Mouse (Mus musculus) adrenal gland, adult 18-20 months (tissue): ENCODE results near the gene Phf5a. TPM values are rescaled to one million over a fixed set of nuclear protein-coding genes. Genes with fewer than 3 reads are reported as not detected.
"Not testable (repeated sequence)": the region's sequence is repeated elsewhere in the genome, so short reads cannot be mapped to it uniquely, and the experiment has no call there.

Experiments used
- DNase-seq, 2 experiments: peaks; one replicate each; pipeline ENCODE4 v3.0.0; 2021 to 2022; ENCODE audit warnings: low spot score in 2 of 2
- long read RNA-seq, 2 experiments: library from polyadenylated mRNA; stranded (forward); transcript quantifications; one replicate each; pipeline ENCODE4 v2.0.0; 2021
- total RNA-seq, 2 experiments: library from RNA; stranded (reverse); gene quantifications; 1 replicate in 1 of 2; 2 replicates in 1 of 2; pipeline ENCODE4 v1.2.3; 2021

Phf5a gene
- 10 to 100 TPM; 54.3 to 55.6 TPM for total RNA-seq
- long read RNA-seq, experiment 1, transcript Phf5a-201 (4 exons, 1,663 nt): major isoform, 23 of 24 reads
- long read RNA-seq, experiment 1, partial matches to known transcripts: 1 of 24 reads
- long read RNA-seq, experiment 1, other reads (novel, unspliced or antisense): 0 of 24 reads
- long read RNA-seq, experiment 2, transcript Phf5a-201 (4 exons, 1,663 nt): major isoform, 57 of 67 reads
- long read RNA-seq, experiment 2, partial matches to known transcripts: 8 of 67 reads
- long read RNA-seq, experiment 2, other reads (novel, unspliced or antisense): 2 of 67 reads

DNA sequence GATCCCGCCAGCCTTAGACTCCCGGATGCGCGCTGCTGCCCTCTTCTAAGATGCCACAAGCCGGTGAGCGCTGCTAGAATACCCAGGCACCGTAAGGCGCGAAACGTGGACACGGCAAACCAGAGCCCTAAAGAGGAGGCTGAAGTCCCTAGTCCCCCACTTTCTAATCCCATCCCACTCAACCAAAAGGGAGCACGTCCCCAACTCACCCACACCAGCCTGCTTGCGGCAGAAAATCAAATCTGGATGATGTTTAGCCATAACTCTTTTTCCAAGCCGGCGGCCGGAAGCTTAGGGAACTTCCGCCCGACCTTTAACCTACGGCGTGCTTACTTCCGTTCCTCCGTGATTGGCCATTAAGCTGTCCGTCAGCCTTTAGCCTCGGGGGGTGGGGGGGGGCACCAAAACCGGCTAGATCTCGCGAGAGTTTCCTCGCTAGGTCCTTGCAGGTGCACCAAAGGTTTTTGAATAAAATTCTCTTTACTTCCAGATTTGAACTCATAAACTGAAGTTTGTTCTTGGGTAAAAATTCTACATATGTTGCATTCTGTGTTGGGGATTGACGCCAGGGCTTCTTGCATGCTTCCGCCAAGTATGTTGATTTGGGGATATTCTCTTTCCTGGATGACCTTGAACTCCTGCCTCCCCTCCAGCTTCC lies at the start of gene Phf5a:
Gene Phf5a (minus strand): TSS at position 308 of the 658 bp plus-strand sequence.
- peak; percentile 78 to 79 for DNase-seq

DNA sequence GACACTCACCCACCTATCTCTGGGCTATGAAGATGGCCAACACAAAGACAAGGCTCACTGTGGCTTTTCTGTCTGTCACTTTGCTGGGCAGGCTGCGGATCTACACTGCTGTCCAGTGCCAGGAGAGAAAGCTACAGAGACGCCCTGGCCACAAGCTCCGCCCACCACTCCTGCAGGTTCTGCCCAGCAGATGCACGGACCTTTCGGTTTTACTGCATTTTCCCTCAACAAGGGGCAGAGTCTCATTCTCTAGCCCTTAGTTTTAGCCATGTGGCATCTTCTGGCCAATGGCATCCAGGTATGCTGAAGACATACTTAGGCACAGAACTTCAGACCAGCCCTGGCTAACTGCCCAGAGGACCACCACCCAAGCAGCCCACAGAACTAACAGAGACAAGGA lies 49.5 kb upstream of the Phf5a start:
- no peak for DNase-seq

DNA sequence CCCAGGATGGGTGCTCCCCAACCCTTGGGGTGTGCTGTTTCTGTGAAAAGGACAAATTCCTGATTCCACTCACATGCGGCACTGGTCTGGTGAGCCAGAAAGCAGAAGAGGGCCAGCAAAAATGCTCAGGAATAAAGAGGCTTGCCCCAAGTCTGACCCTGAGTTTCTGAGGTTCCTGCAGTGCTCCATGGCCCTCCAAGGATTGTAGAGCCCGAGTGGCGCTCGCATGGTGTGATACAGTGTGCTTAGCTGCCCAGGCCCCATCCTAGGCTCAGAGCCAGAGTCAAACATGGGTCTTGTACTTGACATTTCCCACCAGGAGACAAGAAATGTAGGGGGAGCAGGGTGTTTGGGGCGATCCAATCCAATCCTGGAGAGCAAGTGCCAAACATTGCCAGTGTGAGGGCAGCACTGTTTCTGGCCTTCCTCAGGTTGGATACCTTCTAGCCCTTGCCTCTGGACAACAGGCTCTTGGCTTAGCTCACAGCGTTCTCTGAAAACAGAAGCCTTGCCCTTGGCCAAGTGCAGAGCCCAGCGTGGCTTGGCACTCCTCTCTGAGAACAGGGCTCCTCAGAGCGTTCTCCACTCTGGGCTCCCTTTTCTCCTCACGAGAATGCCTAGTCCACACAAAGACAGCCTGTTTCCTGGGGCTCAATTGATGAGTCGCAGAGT lies 49.0 kb upstream of the Phf5a start:
- DNase-seq: no peak

DNA sequence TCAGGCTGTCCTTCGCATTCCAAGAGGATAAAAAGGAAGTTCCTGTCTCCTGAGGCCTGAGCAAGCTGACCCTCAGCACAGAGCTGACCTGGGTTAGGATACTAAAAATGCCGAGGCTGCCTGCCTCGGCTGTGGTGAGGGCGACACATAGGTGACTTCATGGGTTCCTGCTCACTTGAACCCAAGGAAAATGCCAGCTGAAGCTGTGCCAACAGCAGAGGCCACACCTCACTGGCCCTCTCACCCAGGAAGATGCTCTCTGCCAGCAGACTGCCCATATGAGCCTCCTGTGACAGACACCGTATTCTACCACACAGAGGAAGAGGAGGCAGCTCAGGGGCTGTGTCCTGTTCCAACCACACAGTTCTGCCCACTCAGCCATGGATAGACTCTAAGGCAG lies 47.4 kb upstream of the Phf5a start:
- no peak for DNase-seq

DNA sequence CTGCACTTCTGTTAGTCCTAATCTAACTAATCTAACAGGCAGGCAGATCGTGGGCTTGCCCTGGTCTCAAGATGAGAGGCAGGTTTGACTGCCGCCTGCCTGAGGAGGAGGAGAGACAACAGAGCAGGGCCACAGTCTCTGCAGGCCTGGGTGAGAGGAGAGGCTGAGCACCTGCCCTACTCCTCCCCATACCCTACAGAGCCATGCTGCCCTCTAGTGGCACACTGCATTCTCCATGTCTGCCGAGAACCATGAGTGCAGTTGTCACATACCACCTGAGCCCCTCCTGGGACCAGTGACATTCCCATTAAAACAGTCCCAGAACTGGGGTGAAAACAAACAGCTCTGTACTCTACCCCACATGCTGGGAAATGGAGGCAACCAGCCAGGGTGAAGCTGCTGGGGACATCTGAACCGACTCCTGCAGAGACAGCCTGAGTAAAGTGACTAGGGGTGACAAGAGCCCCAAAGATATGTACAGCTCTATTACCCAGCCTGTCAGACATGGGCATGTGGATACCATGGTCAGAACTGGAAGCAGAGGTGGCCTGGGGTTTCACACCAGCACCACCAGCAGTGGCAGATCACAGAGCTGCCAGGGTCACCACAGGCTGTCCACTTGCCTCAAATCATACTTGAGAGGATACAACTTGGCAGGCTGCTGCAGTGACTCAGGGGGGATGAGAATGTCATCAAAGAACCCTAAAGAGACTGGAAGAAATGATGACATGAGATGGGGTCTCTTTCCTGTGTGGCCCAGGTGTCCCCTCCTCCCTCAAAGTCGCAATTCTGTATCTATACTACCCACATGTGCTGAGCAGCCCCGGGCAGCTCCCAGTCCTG lies 46.1 kb upstream of the Phf5a start:
- peak; percentile 77 to 82 for DNase-seq

DNA sequence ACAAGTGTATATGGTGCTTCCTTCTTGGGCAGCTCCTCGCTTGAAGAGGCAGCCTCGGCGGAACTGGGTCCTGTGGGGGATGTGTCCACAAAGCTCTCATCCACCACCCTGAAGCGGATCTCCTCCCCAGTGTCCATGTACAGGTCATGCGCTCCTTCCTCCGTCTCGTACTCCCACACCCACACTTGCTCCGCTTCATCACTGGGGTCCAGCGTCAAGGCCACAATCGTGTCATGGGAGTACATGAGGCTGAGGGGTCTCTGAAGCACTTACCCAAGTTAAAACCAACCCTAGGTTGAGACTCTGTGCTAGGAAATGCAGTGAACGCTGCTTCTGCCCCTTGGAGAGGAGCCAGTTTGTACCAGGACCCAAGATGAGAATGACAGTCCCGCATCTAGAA lies 45.5 kb upstream of the Phf5a start:
- no peak for DNase-seq

DNA sequence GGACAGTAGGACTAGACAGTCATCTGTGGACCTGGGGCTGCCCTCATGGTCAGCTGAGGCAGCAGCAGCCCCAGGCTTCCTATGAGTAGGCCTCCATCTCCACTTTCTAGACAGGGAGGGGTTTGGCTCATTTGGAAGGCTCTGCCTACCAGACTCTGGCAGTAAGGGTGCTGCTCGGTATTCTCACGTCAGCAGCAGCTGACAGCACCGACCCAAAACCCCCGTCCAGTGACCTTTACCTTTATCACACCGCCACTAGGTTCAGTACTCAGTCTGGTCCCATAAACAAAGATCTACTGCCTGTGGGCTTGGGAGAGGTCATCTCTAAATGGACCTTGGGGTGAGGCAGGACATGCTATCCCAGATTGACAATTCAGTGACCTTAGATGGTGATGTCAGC lies 44.0 kb upstream of the Phf5a start:
- no peak for DNase-seq

DNA sequence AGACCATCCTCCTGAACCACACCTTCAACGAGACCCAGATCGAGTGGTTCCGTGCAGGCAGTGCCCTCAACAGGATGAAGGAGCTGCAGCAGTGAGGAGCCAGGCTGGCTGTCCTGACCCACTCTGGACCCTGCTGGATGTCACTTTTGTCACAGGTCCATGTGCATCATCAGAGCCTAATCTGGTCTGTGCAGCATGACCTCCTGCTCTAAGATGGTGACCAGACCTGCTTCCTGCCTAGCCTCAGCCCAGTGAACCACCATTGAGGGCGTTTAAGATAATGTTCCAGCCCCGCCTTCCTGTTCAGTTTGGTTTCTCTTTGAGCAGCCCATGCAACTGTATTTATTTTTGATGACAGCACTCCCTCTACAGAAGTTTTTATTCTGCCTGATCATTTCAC lies 43.0 kb upstream of the Phf5a start:
- no peak for DNase-seq

DNA sequence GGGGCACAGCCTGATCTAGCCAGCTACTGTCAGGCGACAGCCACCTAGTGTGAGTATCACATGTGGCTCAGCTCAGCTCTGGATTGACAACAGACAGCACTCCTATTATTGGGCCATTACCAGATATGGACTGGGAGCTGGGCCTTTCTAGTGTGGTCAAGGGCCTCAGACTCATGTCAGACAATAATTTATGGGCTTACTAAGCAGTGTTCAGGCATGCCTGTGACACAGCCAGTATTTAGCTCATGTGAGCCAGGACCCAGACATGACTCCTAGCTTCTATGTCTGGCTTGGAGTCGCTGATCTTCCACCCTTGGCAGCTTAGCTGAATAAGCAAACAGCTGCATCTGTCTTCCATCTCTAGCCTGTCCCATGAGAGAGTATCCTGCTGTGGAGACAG lies 40.8 kb upstream of the Phf5a start:
- no peak for DNase-seq

DNA sequence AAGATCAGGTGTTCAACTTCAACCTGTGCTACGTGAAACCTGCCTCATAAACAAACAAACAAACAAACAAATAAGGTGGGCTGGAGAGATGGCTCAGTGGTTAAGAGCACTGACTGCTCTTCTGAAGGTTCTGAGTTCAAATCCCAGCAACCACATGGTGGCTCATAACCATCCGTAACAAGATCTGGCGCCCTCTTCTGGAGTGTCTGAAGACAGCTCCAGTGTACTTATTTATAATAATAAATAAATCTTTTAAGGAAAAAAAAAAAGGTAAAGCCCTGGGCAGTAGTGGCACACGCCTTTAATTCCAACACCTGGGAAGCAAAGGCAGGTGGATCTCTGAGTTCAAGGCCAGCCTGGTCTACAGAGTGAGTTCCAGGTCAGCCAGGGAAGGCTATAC lies 37.1 kb upstream of the Phf5a start:
- DNase-seq: not testable (repeated sequence)

DNA sequence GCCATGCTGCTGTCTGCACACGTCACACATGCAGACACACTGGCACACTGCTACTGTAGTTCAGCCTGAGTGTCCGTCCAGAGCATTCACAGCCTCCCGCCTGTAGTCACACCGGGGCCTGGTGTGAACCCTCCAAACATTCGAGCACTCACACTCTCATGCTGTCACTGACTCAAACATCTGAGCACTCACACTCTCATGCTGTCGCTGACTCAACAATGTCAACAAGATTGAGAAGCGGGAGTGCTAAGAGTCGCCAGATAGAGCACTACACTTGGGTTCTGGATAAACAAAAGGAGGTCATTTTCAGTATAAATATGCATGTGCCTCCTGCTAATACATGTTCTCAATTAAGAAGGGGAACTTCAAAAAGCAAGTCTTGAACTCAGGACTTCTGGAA lies 36.2 kb upstream of the Phf5a start:
- no peak for DNase-seq

DNA sequence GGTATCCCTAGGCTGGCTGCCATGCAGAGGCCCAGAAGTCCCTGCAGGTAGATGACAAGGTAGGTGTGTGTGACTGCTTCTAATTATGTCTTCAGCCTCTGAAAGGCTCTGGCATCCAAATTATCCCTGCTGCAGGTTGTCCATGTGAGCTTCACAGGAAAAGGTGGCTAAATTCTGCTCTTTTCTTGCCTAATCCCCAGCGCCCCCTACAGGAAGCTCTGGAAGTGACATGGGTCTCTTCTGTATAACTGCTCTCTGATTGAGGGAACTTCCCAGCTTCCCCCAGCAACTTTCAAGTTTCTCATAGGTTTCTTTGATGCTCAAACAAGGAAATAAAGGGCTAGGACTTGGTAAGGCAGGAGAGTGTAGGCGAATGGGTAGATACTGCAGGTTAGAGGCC lies 33.2 kb upstream of the Phf5a start:
- peak; percentile 67 to 72 for DNase-seq

DNA sequence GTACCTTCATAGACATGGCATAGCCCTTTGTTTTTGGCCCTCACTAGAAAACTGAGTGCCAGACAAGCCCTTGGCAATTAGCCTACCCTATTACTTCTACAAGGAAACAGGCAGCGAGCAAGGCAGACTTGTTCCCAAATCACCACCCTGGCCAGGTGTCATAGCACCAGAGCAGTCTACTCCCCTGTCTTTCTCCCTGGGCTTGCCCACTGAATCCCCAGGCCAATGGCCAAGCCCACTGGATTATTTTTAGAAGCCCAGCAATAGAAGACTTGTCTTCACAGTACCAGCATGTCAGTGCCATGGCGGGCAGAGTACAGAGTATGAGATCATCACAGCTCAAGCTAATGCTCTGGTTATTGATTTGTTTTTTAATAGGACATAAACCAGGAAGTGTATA lies 27.0 kb upstream of the Phf5a start:
- DNase-seq: no peak

DNA sequence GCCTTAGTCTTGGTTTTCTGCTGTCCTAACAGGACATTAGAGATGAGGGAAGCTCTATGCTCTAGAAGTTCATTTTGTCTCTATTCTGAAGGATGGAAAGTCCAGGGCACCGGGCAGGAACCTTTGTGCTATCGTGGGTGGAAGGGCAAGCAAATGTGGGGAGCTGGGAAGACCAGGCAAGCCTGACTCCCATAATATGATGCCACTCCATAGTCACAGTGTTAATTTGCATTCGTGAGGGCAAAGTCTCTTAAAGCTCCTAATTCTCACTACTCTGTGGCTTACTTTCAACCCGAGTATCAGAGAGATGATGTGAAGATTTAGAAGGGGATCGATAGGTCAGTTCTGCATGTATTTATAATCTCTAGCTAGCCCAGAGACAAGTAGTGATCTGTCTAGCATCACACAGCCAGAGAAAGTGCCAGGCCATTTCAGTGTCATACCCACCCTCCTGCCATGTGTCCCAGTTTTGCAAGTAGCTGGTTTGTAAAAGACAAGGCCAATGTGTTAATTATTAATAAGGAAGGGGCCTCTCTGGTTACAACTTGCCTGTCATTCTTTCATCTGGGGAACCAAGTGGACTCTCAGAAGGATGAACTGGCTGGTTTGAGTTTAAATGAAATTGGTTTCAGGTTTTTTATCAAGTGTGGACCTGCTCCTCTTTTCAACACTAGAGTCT lies 26.0 kb upstream of the Phf5a start:
- no peak for DNase-seq

DNA sequence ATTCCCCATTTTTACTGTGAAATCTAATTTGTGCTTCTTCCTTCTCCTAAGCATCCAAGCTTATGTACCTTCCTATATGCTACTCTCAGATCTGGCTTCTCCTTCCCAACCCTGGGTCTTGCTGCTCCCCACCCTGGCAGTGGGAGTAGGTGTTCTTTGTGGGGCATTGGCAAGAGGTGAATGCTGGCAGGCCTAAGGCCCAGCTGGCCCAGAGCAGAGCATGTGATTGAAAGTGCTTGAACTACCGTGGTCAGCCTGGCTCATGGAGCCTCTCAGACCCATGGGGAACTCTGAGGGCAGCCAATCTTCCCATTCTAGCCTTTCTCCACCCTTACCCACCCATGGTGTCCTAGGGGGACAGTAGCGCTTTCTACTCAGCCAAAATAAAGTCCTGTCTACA lies 24.7 kb upstream of the Phf5a start:
- no peak for DNase-seq

DNA sequence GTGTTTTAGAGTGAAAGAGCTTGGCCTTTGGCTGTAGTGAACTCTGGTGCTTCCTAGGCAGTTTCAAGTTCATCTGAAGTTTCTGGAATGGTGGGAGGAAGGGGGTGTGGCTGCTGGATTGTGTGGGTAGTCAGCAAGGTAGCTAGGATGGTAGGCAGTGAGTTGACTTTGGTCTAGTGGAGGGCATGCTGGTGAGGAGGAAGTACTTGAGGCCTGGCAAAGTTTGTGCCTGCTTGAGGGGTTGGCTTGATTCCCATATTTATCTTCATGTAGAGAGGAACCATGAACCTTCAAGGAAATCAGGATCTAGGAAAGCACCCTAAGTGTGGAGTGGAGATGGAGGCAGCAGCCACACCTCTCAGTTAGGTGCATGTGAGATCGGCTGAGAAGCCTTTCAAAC lies 22.3 kb upstream of the Phf5a start:
- DNase-seq: no peak

DNA sequence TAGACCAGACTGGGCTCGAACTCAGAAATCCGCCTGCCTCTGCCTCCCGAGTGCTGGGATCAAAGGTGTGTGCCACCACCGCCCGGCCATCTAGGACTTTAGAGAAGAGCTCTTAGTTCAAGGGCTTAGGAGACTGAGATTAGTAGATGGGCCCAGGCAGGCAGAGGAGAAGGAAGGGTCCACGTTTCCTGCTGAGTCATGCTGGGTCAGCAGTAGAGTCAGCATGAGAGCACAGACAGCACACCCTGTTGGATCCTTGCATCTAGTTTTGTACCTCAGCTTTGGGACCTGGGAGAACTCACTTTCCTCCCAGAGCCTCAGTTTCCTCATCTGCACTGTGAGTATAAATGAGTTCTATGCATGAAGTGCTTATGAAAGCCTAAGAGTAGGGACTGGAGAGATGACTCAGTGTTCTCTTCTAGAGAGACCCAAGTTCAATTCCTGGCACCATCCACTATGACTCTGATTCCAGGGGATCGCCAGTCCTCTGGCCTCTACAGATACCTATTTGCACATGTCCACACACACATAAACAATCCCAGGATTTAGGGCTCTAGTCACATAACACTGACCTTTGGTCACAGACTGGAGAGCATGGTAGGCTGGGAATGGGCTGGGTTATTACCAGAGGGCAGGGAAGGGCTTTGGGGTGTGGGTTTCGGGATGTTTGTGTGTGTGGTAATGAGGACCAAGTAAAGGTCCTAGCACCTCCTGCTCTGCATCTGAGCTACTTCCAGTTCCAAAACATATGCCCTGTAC lies 20.3 kb upstream of the Phf5a start:
- DNase-seq: no peak

DNA sequence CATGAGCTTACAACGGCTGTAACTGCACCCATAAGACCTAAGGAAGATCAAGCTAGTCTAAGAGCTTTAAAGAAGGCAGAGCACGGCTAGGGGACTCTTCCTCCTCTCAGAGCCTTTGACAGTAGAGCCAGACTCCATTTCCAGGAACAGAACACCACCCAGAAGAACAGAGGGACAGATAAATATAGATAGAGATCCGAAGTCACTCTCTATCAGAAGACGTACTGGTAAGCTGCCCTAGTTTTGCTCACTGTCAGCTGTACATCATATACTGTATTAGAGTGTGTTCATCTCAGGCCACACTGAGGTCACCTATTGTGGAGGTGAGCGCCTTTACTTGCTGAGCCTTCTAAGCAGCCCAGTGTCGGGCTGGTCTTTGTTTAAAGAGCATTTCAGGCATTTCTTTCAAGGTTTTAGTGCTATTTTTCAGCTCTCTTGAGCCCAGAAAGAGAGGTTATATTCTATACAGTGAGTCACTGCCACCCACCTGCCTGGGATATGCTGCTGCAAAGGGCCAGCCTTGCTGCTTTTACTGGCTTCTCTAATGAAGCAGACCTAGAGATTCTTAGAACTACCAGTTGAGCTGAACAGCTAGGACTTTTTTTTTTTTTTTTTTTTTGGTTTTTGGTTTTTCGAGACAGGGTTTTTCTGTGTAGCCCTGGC lies 19.6 kb upstream of the Phf5a start:
- no peak for DNase-seq

DNA sequence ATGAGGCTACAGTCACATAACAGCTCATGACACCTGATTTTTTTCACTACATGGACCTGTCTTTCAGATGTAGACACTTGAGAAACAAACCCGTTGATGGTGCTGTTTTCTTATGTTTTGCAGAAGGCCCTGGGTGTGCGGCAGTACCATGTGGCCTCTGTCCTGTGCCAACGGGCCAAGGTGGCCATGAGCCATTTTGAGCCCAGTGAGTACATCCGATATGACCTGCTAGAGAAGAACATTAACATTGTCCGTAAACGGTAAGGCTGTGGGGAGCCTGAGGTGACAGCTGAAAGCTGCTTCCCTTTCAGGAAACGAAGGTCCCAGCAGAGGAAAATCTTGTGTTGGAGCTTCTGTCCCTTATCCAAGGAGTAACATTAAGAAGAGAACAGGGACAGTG lies 17.5 kb upstream of the Phf5a start:
- no peak for DNase-seq
